Mouse (Mus musculus): ENCODE results near the gene E2f6.

DNA sequence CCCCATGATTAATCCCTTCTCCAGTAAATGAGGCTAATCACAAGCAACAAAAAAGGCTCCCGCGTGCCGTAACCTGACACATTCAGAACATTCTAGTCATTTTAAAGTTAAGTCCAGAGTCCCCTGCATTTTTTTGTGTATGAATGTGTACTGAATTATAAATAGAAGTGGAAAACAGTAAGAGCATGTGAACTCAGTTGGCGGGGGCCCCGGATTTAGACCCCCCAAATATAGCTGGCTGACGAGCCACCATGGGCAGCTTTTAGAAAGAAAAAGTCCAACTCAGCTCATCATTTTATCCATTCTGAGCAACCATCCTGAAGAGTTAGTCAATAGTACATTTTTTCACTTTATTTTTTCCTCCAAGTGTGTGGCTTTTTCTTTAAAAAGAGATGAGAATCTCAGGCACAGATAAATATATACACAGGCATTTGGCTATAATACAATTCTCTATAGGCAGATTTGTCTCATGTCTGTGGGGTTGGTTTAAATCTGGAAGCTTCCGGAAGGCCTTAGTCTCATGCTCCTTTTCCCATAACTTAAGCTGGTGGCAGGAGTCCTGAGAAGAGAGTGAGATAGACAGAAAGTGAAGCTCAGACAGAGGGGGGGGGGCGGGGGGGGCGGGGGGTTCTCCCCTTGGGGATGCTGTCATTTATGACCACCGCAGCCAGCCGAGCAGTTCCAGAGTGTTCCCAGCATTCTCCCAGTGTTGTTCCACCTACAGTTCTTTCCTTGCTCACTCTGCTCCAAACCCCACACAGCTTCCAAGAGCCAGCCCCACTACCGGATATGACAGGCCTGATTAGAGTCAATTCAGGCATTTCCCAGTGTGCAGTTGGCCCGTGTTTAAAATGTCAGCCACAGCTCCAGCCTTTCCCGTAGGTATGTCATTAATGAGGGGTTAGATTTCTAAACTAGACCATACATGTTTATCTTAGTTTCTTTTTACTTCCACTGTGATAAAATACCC is 34.1 kb downstream of the E2f6 start:
- TF ChIP-seq POLR2A (IDR thresholded peaks at IDR 0.05; ENCODE audit: insufficient read depth, low read depth, low read length), result peak; percentile 30; the same call in 1 of the 2 replicates
- TF ChIP-seq CTCF (IDR thresholded peaks at IDR 0.05), result no peak

Data from heart, adult 2 months (tissue).